Mouse (Mus musculus): ENCODE results near the gene Defa20.
"Not testable (repeated sequence)": the region's sequence is repeated elsewhere in the genome, so short reads cannot be mapped to it uniquely, and the experiment has no call there.

Defa20 gene

GRCm38 (mm10) chr8:21508958-21509357 lies at the start of gene Defa20:
Gene Defa20 (plus strand): TSS chr8:21509258.
- DNase-seq, result not testable (repeated sequence)

DNA sequence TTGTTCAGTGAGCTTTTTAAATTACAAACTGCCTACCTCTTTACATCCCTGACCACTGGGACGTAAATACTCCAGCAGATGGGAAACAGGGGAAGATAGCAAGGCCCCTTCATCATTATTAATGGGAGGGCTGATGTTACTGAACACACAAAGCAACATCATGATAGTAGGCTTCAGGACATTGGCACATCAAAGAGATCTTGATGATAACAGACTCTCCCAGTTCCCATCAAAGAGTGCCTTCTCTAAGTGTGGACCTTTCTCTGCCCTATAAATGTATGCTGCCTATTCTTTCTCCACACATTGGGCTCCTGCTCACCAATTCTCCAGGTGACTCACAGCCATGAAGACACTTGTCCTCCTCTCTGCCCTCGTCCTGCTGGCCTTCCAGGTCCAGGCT lies 19.7 kb downstream of the Defa20 start, which contains the start of gene Defa32:
Gene Defa32 (plus strand): TSS at position 301 of the 400 bp plus-strand sequence.
- not testable (repeated sequence) for DNase-seq
